Mouse (Mus musculus) layer of hippocampus, adult 9-10 months (tissue): ENCODE results near the gene Zbtb20.

Experiments used
- DNase-seq: peaks from one replicate; pipeline ENCODE4 v3.0.0; 2022; ENCODE audit warnings: low spot score

The Zbtb20 gene

DNA sequence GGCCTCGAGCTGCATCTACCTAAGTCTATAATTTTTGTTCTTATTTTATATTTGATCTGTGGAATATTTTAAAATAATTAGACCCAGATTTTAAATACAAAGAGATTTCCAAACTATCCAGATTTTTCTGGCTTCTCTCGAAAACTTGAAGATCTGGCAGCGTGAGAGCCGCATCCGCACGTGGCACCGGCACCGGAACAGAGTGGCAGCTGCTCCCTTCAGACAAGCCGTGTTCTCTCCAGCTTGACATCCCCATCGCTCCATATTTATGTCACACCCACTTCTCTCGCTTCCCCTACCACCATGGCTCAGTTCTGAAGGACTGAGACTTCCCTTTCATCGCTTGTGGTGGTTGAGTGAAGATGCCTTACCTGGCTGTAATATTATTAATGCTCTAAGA lies 614.3 kb downstream of the Zbtb20 start:
- no peak for DNase-seq

DNA sequence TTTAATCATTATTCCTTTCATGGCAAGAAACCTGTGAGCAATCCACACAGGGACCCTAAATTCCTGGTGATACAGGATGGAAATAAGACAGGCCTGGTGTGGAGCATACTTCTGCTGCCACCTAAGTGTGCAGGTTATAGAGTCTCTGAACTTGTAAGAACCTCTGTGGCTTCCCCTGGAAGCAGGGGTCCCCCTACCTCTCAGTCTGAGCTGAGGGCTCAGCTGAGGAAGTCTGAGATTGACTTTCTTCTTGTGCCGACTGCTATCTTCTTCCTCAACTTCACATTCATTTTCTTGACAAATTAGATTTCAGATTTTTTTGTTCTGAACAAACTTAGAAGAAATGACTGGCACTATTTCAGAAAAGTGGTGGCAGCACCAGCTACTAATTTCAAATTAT lies 617.2 kb downstream of the Zbtb20 start:
- DNase-seq: no peak

DNA sequence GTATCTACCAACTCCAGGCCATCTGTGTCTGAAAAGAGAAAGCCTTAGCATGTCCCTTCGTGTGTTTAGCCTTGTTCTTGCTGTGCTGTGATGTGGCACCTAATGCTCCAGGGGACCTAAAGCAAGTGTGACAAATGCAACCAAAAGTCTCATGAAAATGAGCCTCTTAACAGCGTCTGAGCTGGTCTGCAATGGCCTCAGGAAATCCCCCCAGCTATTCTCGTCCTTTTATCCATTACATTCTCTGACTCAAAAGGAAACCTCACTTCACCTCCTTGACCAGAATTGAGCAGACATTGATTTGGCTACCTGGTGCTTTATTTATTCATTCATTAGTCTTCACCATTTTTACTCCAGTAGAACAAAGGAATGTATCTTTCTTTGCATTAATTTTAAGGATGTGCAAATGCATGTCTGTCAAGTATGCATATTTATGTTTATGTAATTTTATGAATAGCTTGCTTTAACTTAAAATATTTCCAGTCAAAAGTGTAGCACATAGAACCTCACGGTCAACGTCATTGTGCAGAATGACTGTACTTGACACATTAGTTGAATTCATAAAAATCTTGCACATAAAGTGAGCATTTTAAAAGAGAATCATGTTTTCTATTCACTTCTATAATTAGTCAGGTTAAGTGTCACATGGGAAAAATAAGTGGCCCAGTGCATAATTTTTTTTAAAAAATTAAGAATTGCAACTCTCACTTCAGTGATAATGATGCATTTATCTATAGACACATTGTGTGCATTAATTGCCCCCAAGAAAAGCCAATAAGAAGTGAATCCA lies 618.1 kb downstream of the Zbtb20 start:
- DNase-seq: no peak

DNA sequence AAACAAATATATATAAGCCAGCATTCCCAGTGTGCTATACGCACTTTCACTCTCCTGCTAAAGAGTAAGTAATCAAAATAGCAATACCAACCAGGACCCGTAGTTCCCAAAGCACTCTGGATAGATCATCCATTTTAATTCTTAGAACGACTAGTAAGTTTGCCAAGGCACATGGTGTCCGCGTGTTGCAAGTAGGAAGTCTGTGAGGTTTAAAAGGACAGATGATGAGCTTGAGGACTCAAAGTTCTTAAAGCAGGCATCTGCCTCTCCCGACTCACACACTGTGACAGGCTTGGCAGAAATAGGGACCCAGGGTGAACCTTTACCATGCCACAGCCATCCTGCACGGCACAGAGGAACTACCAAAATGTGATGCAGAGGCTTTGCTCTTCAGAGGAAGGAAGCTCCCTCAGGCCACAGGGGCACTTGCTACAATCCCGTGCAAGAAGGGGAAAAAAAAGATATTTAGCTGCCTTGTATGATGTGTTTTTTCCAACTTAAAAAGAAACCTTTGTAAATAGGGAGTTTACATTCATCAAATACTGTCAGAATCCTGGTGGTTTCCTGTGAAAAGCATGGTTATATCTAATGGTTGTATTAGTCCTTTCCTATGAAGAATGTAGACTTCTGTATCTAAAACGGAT lies 619.6 kb downstream of the Zbtb20 start:
- no peak for DNase-seq

GRCm38 (mm10) chr16:43497093-43497492 lies 621.4 kb downstream of the Zbtb20 start:
- no peak for DNase-seq

GRCm38 (mm10) chr16:43500132-43500853 lies 624.6 kb downstream of the Zbtb20 start:
- no peak for DNase-seq

- DNase-seq: no peak
Measured at GRCm38 (mm10) chr16:43501284-43501683, 625.6 kb downstream of the Zbtb20 start.

DNA sequence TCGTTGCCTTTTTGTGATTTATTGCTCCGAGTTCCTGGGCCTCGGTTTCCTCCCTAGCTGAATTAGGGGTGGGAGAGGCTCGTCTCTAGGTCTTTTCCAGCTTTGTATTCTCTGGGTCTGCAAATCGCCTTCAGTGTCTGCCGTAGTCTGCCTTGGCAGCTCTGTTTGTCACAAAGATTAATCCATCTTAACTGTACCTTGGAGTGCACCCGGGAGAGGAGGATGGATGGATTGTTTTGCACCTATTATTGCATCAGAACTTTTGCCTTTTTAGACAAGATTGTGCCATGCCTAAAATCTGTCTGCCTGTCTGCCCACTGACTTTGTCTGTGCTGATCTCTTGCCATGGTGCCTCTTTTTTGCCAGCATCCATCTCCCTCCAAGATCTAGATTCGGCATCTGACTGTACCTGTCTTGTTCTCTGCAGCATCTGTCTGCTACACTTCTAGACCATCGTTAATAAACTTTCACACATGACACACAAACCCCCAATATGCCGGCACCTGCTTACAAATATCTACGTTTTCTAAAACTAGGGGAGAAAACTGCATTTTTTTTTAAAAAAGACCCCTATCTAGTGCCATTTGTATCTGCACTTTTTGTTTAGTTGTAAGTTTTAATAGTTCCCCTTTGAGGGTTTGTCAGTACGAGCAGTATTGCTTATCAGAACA lies 626.8 kb downstream of the Zbtb20 start:
- DNase-seq: no peak

- no peak for DNase-seq
Measured at GRCm38 (mm10) chr16:43503010-43503635, 627.4 kb downstream of the Zbtb20 start.

GRCm38 (mm10) chr16:43503636-43504010 lies 627.9 kb downstream of the Zbtb20 start:
- DNase-seq: no peak

DNA sequence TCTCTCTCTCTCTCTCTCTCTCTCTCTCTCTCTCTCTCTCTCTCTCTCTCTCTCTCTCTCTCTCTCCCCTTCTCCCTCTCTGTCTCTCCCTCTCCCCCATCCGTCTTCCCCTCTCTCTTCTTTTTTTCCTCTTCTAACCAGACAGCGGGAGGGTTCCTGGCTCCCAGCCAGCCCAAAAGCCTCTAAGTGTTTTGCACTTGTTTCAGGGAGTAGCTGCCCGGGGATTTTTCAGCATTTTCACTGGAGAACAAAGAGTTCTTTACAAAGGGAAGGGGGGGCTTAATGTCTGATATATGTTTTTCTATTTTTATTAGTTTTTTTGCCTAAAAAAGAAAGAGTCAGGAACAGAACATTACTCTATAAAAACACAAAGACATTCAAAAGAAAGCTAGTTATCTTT lies 628.5 kb downstream of the Zbtb20 start:
- DNase-seq: no peak

DNA sequence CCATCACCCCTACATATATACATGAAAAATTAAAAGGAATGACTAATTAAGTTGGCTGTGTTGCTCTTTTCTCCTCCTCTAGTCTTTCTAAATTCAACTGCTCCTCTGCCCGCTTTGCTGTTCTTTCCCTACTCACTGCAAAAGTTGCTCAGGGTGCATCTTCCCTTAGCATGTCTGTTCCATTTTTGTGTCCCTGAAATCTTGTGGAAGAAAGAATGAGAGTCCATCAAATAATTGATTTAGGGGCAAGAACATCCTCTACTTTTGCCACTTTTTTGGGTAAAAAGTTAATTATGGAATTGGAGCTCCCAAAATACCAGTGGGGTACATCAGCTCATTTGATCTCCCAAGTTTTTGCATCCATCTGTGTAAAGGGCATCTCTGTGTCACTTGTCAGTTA lies 628.9 kb downstream of the Zbtb20 start:
- DNase-seq: no peak

GRCm38 (mm10) chr16:43505314-43505950 lies 629.8 kb downstream of the Zbtb20 start:
- DNase-seq: no peak

DNA sequence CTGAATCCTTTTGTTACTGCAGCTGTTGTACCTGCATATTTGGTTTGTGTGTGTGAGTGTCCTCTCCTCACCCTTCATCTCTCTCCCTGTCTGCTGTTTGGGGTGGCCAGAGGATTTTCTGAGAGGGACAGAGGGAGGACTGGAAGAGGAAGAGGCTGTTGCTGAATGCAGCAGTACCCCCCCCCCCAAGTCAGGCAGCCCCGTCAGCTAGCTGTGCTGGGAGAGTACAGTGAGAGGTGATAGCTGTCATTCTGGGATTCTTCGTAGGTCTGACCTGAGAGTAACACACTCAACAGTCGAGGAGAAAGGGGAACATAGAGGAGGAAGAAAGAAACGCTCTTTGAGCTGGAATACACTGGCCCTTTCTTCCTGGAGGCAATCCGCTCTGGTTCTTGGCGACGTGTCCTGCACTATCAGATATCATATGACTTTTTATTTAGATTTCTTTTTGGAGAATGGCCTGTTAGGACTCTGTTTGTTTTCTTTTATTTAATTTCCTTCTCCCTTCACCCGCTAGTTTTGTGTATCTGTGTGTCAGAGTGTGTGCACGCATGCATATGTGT lies 630.6 kb downstream of the Zbtb20 start:
- DNase-seq: no peak

DNA sequence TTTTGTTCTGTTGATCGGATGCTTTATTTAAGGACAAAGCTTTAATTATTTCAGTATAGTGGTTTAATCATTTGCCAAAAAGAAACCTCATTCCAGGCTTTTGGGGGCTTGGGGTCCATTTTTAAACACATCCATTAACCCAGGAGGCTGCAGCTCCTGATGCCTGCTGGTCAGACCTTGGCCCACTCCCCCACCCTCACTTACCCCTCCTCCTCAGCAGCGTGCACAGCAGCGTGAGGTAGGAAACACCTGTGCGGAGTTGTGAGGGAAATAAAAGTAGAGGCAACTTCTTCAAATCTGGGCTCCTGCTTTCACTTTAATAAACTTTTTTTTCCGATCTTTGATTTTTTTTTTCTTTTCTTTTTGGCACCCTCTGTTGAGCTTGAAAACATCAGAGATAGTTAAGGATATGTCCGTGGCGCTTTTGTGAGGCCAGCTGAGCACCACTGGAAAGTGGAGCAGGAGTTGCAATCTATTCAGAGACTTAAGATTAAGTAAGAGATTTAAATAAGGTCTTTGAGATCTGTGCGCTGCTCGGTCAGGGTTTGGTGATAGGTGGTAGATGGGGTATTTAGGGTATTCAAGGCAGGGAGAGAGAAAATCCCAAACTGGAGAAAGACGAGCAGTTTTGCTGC lies 631.2 kb downstream of the Zbtb20 start:
- DNase-seq: no peak

- no peak for DNase-seq
Measured at GRCm38 (mm10) chr16:43508166-43508998, 632.7 kb downstream of the Zbtb20 start.

DNA sequence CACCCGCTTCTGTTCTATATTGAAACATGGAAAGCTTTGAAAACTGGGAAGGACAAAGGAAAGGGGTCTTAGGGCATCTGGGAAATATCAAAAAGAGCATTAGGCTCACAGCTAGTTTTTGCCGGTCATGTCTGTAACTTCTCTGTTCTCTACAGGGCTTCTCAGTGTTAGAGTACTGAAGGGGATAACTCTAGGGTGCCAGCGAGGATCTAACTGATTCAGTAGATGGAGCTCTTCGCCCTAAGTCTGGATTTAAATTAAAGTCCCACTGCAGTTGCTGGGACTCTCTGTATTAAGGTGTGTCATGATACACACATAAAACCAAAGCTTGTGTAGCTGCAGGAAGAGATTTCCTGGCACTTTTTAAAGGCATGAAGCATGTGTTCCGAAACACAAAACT lies 634.8 kb downstream of the Zbtb20 start:
- DNase-seq: no peak

GRCm38 (mm10) chr16:43511531-43511930 lies 635.9 kb downstream of the Zbtb20 start:
- DNase-seq: no peak

DNA sequence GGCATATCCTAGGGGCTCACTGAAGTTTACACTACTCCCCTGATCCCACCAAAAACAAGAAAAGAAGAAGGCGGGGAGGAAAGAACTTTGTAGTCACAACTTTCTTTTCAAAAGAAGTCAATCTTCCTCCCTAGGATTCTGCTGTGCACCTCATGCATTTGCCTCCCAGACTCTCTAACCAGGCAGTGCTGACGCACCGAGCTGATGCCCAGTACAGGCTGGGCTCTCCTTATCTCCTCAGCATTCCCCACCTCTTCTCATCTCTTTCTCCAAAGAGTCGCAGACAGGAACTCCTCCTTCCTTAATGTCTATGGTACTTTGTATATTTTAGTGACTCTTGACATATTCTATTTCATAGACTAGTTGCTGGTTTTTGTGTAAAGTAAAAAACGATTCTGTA lies 638.3 kb downstream of the Zbtb20 start:
- DNase-seq: no peak

- DNase-seq: no peak
Measured at GRCm38 (mm10) chr16:43515538-43515937, 639.9 kb downstream of the Zbtb20 start.
